Mouse (Mus musculus) left cerebral cortex, postnatal 4 days (tissue): ENCODE data around the gene Cmpk1. TPM values are rescaled to one million over a fixed set of nuclear protein-coding genes. Genes with fewer than 3 reads are reported as not detected.

Source experiments
- DNase-seq: peaks from one replicate; pipeline ENCODE4 v3.0.0-alpha.2; 2022
- intact Hi-C: fragments of 180-260 bp; cut with DNase I; formaldehyde crosslinking; loops from one replicate; pipeline ENCODE4 v1.15.1; 2025
- total RNA-seq, 2 experiments: library from RNA; stranded (reverse); gene quantifications; 2 replicates each; pipeline ENCODE4 v1.2.3; 2021

Gene Cmpk1
- total RNA-seq, 2 experiments from 2014 or later: 141 to 149 TPM

DNA sequence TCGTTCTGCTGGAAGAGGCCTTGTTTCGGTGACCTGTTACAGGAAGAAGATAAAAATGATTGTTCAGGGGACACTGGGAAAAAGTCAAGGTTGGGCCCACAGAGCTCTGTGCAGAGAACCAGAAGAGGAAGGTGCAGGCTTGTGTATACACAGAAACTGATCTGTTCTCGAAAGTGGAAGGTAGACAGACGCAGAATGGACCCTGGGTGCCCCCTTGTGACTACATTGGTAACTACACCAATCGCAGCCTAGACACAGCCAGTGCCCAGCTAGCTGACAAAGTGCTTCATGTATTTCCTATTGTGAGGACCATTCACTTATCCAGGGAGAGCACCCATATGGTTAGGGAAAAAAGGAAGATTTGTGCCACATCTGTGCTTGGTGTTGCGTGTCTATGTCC, 39.6 kb downstream of the Cmpk1 start:
- peak; percentile 75 for DNase-seq
- intact Hi-C loops: loop anchor here (2.0 to 10.0 kb wide), 2 partner anchors 303 to 647 kb away; no protein-coding TSS in a partner anchor

DNA sequence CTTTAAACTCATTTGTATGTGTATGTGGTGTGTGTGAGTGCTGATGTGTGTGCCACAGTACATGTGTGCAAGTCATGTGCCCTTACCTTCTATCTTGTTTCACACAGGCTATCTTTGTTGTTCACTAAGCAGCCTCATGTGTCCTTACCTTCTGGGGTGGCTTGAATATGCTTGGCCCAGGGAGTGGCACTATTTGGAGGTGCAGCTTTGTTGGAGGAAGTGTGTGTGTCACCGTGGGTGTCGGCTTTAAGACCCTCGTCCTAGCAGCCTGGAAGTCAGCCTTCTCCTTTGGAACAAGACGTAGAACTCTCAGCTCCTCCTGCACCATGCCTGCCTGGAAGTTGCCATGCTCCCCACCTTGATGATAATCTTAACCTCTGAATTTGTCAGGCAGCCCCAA, 40.6 kb downstream of the Cmpk1 start:
- intact Hi-C loops: loop anchor here (2.0 to 10.0 kb wide), 2 partner anchors 302 to 646 kb away; no protein-coding TSS in a partner anchor
- DNase-seq: no peak

DNA sequence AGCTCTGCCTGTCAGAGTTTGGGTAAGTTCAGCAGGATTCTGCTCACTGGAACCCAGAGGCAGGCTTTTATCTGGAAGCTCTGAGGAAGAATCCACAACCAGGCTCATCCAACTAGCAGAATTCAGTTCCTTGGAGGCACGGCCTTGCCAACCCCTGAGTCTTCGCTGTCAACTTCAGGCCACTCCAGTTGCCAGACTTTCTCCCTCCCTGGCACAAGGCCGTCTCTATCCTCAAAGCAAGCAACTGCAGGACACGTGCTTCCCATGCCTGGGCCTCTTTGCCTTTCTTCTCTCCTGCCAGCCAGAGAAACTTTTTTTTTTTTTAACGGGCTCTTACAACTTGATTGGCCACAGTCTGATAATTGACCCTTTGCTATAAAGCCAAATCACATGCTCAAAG, 42.0 kb downstream of the Cmpk1 start:
- DNase-seq: peak; percentile 48
- intact Hi-C loops: loop anchor here (10.0 kb wide), 1 partner anchor 300 kb away; no protein-coding TSS in a partner anchor

DNA sequence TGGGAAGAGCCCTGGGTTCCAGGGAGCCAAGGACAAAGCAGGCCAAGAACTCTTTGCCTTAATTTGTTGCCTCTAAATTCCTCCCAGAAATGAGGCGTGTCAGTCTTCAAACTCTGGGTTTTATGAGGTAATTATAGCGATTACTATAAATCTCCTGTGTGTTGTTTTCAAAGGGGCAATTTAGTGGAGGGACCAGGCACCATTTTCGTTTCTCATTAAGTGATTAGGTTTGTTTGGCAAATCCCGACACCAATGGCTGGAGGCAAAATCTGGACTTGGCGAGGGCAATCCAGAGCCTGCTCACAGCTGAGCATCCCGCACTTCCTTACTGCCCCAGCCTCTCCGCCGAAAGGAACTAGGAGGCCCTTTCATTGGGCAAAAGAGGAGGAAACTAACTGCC, 44.5 kb downstream of the Cmpk1 start:
- DNase-seq: no peak
- intact Hi-C loops: loop anchor here (10.0 kb wide), 1 partner anchor 298 kb away; no protein-coding TSS in a partner anchor

GRCm38 (mm10) chr4:114942112-114942511, 44.9 kb downstream of the Cmpk1 start:
- intact Hi-C loops: loop anchor here (10.0 kb wide), 1 partner anchor 297 kb away; no protein-coding TSS in a partner anchor
- no peak for DNase-seq

DNA sequence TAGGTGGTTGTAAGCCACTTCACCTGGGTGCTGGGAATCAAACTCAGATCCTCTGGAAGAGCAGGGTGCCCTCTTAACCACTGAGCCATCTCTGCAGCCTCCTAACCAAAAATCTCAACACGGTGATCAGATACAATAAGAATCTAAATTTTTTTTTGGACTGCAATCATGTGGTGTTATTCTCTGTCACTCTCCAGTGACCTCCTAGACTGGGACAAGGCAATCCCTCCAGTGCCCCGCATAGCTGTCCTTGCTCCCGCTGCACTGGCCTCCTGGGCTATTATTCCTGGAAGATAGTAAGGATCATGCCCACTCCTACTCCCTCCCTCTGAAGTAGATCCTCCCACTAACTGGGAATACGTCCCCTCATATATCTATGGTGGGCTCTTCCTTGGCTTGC, 45.7 kb downstream of the Cmpk1 start:
- intact Hi-C loops: loop anchor here (10.0 kb wide), 1 partner anchor 297 kb away; no protein-coding TSS in a partner anchor
- DNase-seq: no peak

GRCm38 (mm10) chr4:114938248-114938647, 48.8 kb downstream of the Cmpk1 start:
- intact Hi-C loops: no loop called here
- no peak for DNase-seq

DNA sequence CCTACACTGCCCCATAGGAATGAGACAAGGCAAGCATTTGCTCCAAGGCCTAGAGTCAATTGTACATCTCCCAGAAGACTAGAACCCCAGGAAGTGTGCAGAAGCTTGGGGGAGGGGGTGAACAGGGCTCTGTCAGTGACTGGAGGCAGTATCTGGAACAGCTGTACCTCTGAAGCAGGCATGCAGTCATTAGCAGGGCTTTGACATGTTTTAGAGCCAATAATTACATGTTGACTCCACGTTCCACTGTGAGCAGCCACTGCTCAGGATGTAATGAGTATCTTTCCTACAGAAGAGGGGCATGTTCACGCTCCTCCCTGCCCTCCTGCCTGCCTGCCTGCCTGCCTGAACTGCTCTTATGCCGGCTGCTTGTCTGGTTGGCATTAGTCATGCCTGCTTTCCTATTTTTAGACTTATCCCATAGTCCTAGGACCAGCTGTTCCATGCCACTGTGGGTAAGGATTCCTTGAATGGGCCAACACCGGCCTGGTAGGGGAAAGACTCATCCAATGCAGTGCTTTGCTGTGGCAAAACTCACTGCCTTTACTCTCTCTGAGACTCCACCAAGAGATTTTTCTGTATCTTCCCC, 49.5 kb downstream of the Cmpk1 start:
- intact Hi-C loops: no loop called here
- no peak for DNase-seq

- DNase-seq: no peak
- intact Hi-C loops: no loop called here
Measured at GRCm38 (mm10) chr4:114934188-114934587, 52.9 kb downstream of the Cmpk1 start.

GRCm38 (mm10) chr4:114932747-114933146, 54.3 kb downstream of the Cmpk1 start:
- intact Hi-C loops: no loop called here
- no peak for DNase-seq

DNA sequence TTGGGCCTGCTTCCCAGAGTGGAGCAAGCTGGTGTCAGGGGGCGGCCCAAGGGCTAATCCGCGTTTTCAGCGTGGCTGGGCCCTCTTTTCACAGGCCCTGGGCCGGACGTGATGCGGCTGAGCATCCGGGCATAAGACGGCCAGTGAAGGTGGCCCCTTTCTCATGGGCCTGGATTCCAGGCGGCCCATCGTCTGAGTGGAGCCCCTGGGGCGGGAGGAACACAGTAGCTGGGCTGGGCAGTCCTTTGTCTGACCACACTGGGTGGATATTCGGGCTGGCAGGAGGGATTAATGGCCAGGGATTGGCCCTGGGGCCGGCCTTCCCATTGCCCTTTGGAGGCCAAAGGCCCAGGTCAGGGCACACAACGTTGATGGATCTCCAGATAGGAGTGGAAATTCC, 57.9 kb downstream of the Cmpk1 start:
- intact Hi-C loops: no loop called here
- no peak for DNase-seq

DNA sequence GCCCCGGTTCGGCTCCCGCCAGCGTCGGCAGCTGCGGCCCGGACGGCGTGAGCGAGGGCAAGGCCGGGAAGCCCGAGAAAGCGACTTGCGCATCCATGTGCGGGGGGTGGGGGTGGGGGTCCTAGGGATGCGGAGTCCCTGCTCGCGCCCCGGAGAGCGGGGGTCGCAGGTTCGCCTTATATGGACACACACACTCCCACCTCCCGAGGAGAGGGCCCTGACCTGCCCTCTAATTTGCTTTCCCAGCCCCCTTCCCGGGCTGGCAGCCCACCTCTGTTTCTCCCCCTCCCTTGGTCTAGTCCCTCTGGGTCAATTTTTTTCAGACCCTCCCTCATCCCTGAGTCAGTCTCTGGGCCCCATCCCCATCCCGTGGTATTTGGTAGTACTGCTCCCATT, 61.1 kb downstream of the Cmpk1 start, which contains the start of gene Foxe3:
TSS of gene Foxe3 (minus strand) at position 97 of the 396 bp plus-strand sequence.
- intact Hi-C loops: no loop called here
- DNase-seq: no peak

DNA sequence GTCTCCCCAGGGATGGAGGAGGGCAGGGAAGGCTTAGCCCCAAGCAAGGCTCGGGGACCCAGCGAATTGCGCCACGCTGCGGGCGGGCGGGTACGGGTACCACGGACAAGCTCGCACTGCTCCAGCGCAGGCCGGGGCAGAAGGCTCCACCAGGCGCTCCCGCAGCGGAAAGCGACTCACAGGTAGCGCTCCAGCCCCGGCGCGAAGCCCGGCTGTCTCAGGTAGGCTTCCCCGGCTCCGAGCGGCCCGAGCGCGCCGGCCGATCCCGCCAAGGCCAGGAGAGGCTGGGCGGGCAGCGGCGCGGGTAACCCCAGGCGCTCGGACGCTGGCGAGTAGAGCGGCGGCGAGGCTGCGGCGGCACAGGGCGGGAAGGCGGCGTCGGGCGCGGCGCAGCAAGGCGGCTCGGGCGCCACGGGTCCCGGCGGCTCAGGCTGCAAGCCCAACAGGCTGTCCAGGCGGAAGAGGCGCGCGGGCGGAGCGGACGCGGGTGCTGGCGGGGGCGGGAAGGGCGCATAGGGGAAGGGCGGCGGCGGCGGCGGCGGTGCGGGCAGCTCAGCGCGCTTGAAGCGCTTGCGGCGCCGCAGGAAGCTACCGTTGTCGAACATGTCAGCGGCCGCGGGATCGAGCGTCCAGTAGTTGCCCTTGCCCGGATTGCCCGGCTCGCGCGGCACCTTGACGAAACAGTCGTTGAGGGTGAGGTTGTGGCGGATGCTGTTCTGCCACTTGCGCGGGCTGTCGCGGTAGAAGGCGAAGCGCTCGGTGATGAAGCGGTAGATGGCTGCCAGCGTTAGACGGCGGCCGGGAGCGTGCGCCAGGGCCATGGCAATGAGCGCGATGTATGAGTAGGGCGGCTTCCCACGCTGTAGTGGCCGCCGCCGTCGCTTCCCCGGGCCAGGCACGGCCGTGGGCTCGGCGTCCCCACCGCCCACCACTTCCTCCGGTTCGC, 61.8 kb downstream of the Cmpk1 start:
- intact Hi-C loops: no loop called here
- DNase-seq: no peak

DNA sequence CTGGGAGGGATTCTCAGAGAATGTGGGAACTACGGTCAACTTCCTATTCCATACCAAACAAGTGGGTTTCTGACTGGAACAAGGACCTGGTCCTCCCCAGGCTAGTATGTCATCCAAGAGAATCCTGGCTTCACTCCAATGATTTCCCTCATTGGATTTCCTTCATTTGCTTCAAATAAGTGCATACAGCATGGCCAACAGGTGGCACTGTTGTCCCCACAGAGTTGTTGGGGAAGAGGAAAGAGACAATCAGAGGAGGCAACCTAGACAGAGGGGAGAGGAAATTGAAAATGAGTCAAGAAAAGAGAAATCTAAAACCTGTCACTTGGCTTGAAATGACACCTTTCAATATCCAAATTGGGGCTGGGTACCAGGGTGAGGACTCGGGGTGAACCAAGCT, 70.0 kb downstream of the Cmpk1 start:
- intact Hi-C loops: no loop called here
- DNase-seq: peak; percentile 59

- intact Hi-C loops: no loop called here
- no peak for DNase-seq
Measured at GRCm38 (mm10) chr4:114916056-114916455, 71.0 kb downstream of the Cmpk1 start.

DNA sequence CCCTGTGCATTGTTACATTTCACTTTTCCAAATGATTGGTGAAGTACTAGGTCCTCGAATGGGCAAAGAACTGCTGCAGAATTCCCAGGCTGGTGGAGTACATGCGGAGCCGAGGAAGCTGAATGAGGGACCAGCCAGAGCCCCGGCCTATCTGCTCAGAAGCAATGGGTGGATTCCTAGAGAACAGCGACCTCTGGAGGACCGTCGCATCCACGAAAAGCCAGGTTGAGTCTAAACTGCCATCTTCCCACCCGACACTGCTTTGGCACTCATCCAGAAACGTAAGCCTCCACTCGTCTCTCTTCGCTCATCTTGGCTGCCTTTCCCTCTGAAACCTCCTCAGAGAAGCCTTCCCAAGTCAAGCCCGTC, 73.5 kb downstream of the Cmpk1 start:
- DNase-seq: peak; percentile 75
- intact Hi-C loops: loop anchor here (5.0 kb wide), 1 partner anchor 266 kb away; no protein-coding TSS in a partner anchor

- DNase-seq: no peak
- intact Hi-C loops: loop anchor here (5.0 kb wide), 1 partner anchor 266 kb away; no protein-coding TSS in a partner anchor
Measured at GRCm38 (mm10) chr4:114912705-114913593, 74.1 kb downstream of the Cmpk1 start.

- peak; percentile 21 for DNase-seq
- intact Hi-C loops: loop anchor here (5.0 kb wide), 1 partner anchor 263 kb away; no protein-coding TSS in a partner anchor
Measured at GRCm38 (mm10) chr4:114909602-114910484, 77.2 kb downstream of the Cmpk1 start.
